Mouse (Mus musculus) layer of hippocampus, adult 9-10 months (tissue): ENCODE data around the gene Add3.
A peak's percentile ranks its signal among the peaks of the same experiment; 100 is the strongest.

ENCODE experiments used
- DNase-seq: peaks from one replicate; pipeline ENCODE4 v3.0.0; 2022; ENCODE audit warnings: low spot score

Gene Add3

GRCm38 (mm10) chr19:53140044-53140803, at the start of gene Add3:
Gene Add3 (plus strand): TSS chr19:53140443.
- DNase-seq = peak; percentile 39

- DNase-seq = no peak
These were observed 49.6 kb upstream of the Add3 start for GRCm38 (mm10) chr19:53090677-53091076.

- DNase-seq = no peak
These were observed 48.0 kb upstream of the Add3 start for GRCm38 (mm10) chr19:53092251-53092650.

DNA sequence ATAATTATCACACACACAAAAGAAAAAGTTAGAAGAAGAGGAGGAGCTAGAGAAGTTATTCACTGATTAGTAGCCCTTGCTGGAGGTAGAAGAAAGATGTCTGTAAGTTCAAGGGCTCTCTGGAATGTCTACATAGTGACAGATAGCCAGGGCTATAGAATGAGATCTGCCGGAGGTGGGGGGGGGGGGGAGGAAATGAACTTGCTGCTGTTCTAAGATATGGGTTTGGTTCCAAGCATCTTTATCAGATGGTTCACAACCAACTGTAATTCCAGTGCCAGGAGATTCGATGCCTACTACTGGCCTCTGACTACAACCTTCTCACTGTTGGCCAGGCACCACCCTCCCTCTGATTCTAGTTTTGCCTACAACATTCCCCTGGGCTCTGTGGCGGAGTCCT, 46.9 kb upstream of the Add3 start:
- no peak for DNase-seq

DNA sequence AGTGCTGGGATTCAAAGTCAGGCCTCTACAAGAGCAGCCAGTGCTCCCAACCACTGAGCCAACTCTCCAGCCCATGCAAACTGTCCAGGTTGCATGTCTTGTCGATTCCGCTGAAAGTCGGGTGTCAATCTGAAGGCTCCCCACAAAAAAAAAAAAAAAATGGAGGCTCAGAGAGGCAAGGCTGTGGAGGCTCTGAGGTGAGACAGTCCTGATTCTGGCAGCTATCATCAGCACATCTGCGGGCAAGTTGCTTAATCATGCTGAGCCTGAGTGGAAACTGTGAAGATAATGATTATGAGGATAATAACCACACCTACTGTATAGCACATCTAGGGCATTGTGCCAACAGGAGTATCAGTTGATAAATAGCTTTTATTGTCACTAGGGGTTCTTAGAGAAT, 45.6 kb upstream of the Add3 start:
- DNase-seq = no peak

DNA sequence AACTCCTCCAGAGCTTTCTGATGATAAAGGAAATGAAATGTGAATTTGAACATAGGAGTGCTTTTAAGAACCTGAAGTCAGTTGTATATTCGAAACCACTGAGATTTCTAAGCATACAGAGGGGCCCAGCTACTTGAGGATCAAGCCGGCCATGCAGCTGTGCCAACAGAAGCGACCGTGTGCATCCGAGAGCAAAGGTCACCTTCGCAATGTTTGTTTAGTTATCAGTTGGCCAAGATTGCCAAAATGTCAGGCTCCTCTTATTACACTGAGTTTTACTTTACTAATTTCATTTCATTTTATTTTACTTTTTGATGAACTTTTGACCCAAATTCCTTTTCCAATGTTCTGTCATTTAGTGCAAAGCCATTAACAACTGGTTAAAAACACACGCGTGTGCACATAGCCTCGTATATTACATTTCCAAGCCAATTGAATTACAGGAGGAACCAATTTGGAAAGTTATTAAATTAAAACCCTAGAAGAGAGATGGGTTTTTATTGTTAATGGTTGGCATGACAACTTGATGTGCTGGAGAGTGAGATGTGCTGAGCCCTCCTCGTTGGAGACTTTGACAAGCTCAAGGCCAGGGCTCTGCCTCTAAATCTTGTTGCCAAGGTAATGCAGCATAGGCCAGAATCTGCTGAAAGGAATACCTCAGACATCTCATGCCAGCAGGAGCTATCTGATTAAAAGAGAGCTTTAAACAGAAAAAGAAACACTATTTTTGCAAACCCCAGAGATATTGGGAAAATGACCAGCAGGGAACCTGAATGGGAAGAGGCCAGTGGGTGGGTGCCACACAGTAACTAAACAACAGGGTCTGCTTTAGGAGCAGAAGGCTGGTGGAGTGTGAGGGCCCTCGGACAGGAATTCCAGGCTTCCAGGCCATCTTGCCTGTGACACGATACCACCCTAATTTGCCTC, 38.6 kb upstream of the Add3 start:
- no peak for DNase-seq

DNA sequence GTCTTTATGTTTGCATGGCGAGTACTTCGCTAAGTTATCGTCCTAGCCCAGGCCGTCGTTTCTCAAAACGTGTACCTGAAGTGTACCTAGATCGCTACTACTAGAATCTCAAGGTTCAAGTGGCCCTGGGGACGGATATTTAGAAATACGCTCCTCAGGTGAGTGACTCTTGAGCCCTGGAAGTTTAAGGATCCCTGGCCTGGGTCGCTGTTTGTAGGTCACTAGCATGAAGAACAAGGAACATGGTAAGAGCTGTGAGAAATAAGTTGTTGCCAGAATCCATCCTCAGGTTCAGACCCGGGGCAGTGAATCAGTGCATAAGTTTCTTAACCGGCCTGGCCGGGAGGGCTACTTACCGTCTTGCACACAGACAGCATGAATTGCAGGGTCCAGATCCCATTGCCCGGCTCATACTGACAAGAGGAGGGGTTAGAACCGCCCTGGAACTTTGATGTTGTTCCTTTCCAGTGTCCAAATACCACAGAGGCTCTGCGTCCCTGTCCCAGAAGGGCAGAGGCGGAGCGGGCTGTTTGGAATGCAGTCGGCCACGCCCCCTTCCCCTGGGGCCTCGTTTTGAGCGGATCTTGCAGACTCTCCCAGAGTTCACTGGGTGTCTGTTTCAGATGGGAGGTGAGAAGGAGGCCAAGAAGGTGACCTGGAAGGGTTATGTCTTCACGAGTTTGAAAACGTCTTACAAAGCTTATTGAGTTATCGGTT, 34.7 kb upstream of the Add3 start:
- DNase-seq = no peak

DNA sequence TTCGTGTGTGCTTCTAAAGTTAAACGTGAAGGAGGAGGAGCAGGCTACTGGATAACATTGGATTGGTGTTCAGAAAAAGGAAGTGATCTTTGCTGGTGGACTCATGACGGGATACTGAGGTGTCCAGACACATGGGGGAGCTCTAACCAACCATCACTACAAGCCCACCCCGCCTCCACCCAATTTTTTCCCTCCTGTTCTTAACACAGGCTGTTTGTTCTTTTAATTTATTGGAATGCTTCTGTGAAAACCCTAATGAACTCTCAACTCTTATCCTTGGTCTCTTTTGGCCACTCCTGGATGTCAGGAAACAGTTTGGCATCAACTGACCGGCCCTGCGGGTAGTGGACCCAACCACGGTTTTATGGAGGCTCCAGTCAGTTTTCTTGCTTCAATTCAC, 33.3 kb upstream of the Add3 start:
- no peak for DNase-seq

DNA sequence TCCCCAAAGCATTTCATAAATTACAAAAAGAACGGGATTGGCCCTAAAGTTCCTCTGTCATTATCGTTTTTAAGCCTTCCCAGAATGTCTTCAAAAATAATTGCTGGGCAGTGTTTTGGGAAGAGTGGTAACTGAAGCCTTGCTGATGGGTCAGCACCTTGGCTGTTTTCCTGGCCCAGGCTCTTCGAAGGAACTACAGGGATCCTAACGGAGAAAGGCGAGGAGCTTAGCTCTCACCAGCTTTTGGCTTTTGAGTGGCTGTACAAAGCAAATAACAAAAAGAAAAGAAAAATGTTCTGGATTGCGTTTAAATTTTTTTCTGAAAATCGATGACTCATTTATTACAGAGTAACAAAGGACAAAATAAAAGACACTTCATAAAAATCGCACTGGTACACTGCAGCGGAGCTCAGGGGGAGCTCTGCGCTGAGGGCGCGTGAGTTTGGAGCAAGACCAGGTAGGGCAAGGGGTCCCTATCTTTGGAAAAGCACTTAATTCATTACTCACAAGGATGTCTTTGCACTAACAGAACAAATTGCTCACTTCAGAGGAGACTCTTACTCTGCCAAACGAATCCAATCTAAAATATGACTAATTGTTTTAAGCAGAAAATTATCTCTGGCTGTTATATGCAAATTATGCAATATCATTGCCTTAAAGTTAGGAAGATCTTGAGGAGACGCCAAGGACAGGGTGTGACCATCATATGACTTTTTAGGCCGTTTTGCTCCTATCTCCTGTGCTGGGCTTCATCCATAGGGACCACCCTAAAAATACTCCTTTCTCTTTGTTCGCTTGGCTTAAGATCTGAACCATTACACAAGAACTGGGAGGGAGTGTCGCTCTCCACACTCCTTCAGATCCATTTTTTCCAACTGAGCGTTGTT, 32.6 kb upstream of the Add3 start:
- no peak for DNase-seq

- DNase-seq = no peak
These were observed 28.1 kb upstream of the Add3 start for GRCm38 (mm10) chr19:53111996-53112590.

DNA sequence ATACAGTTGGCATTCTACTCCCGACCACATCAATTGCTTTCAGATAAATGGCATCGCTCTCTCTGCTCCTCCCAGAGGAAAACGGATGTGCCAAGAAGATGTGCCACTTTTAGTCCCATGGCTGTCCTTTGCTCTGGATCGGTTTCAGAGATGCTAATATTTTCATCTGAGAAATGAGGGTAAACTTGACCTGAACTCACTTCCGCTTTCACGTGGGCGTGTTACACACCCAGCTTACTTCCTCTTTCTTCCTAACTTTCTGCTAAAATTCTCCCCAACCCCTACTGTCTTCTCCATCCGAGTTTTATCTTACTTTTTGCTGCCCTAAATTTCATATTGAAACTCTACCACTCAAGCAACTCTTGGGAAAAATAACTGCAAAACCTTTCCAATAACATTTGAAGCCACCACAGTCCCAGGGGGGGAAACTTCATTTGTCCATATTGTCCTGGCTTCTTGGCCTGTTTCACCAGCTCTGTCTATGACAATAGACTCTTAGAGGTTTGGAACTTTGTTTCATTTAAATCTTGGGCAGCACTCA, 20.9 kb upstream of the Add3 start:
- no peak for DNase-seq

DNA sequence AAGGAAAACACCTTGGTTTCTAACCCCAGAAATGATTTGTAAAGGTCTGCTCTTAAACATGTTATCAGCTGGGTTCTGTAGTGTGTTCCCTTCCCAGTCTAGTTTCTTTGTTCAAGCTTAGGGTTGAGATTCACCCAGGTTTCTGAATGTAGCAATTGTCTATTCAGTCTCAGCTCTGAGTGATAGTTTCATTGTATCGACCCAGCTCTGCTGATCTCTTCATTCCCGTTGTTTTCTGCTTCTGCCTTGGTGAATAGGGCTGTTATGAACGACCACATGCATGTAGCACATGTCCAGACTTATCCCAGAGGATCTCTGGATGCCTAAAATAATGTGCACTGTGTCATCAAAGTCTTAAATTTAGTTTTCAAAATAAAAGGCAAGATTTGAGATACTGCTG, 19.8 kb upstream of the Add3 start:
- no peak for DNase-seq

DNA sequence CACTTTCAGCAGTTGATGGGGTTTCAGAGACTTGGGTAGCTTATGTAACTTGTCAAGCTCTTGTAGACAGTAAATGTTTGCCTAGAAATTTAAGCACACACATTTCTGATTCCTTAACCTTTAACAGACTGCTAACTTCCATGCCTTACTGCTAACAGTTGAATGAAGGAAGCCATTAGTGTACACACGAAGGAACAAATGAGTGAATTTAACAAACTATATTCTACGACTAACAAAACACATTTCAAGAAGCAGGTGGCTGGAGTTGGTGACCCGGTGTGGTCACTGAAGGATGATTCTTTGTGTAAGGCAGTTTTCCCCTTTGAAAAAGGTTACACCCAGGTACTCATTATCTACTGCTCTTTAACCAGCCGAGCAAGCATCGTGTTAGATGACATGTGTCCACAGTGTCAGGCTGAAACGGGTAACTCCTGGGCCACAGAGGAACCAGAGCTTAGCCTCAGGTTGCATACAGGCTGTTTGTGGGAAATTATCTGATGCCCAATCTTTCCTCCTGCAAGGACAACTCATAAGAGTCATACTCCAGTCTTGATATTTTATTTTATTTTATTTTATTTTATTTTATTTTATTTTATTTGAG, 17.5 kb upstream of the Add3 start:
- no peak for DNase-seq

GRCm38 (mm10) chr19:53123301-53123700, 16.9 kb upstream of the Add3 start:
- no peak for DNase-seq

DNA sequence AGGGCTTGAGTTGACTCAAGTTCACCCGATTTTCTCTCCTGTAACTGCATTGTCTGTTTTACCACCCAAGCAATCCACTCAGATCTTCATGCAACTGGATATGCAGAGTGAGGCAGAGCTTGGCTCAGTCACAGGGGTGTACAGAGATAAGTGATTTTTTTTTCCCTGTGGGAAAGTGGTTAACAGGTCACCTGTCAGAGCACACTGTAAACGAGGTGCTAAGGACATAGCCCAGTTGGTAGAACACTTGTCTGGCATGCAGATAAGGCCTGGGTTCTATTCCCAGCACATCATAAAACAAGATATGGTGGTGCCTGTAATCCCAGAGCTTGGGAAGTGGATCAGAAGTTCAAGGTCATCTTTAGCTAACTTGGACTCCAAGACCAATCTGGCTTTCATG, 14.6 kb upstream of the Add3 start:
- no peak for DNase-seq

DNA sequence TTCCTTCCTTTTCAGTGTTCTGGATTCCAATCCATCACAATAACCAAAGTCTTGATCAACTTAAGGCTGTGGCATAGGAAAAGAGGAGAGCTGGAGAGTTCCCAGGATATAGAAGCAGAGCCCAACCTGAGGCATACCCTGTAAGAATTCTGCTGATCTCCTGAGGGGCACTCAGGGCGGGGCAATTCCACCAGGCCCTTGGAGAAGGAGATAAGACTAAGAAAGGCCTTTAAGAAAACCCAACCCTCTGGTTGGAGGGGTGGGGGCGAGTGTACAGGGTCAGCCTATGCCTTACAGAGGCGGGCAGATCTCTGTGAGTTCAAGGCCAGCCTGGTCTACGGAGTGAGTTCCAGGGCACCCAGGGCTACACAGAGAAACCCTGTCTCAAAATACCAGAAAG, 13.7 kb upstream of the Add3 start:
- no peak for DNase-seq

- no peak for DNase-seq
These were observed 12.6 kb upstream of the Add3 start for GRCm38 (mm10) chr19:53127320-53128291.

DNA sequence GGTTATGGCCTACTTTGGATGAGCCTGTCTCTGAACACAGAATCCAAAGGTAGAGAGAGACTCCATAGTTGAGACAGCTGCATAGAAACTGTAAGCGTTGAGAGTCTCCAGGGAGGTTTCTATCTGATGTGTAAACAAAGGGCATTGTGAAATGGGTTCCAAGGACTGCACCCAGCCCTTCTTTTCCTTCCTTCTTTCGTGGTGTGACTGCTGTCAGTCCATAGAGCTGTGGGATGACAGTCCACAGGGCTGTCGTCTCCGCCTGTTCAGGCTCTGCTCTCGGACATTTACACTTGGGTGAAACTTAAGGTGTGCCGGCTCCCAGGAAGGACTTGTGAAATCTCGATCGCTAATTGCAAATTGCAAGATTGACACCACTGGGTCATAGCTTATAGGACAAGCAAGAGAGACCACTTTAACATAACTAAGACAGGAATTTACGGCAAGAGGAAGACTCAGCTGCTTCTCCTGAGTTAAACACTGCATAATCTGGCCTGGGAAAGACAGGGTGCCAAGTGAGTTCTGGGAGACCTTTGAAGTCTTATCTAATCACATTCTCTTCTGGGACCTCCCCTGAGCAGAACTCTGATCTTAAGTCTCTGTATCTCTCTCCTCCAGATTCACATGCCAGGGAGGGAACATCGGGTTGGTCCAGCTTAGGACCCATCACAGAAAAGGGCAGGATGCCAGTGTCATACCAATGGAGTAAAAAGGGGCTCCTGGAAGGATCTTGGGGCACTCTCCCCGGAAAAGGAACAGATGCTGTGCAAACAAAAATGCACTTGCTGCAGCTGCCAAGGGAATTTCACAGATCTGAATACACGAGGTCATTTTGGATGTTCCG, 11.5 kb upstream of the Add3 start:
- no peak for DNase-seq
